Mouse (Mus musculus): ENCODE results near the gene Erc2. TPM values are rescaled to one million over a fixed set of nuclear protein-coding genes. Genes with fewer than 3 reads are reported as not detected.

Gene Erc2
- polyA plus RNA-seq, 2 experiments = 0.52 to 0.99 TPM

DNA sequence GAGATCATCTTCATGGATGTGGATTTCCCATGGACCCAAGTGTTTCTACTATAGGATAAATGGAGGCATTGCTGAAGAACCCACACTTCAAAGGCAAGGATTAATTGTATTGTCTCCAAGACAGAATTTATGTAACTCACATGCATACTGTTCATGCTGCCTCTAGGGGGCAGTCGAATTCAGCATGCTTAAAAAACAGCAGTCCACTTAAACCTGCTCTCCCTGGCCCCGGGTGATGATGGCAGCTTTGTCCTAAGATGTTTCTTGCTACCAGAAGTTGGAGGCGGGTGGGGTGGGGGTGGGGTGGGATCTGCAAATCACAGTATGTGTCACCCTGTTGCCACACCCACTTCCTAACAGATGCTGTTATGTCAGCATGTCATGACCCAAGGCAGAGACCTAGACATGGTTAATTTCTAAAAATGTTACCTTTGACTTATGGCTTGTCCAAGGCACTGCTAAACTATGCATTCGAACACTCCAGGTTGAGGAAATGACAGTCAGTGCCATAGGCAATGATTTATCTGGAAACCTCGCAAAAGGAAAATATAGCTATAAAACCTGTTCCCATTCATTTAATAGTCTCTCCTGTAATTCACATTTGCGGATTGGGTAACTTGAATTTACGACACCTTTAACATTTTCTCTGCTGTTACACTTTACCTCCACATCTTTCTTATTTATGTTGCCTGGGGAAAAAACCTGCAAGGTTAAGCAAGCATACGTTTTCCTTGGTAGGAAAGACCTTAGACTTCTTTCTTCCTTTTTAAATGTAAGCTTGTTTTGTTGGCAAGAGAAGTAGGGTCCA, 467.6 kb downstream of the Erc2 start:
- no peak for ATAC-seq (ENCODE audit: insufficient read depth)
- WGBS (ENCODE audit: insufficient replicate concordance) = 45% methylated on average over 8 of the region's 8 CpGs
- Histone ChIP-seq H3K36me3 (replicated peaks; ENCODE audit: control insufficient read depth, insufficient read depth, low read depth) (no peaks in the 10 kb centered on the region), H3K27ac (no peak overlapping the region), H3K4me3 (ENCODE audit: insufficient read depth in 1 of 2, low read depth in 2 of 2, low read length in 2 of 2) (no peak overlapping the region), H3K4me2 (ENCODE audit: low read depth) (no peak overlapping the region), H3K27me3 (ENCODE audit: control insufficient read depth, insufficient read depth, low read length) (no peaks in the 10 kb centered on the region), H3K9me3 (ENCODE audit: control insufficient read depth, low read length) (no peaks in the 10 kb centered on the region), H3K4me1 (replicated peaks; ENCODE audit: control insufficient read depth in 2 of 2, insufficient read depth in 2 of 2, low read length in 1 of 2) (no peaks in the 10 kb centered on the region), H3K9ac (replicated peaks) (no peak overlapping the region)
- no peak for TF ChIP-seq EP300 (IDR thresholded peaks at IDR 0.05; ENCODE audit: low read depth)
- TF ChIP-seq CTCF (IDR thresholded peaks at IDR 0.05; ENCODE audit: low read depth) = peak; percentile 40; the same call in 1 of the 2 replicates
- DNase-seq (ENCODE audit: low read depth in 3 of 3, low spot score in 3 of 3) = no peak

- TF ChIP-seq CTCF (IDR thresholded peaks at IDR 0.05; ENCODE audit: low read depth) = no peak
- TF ChIP-seq EP300 (IDR thresholded peaks at IDR 0.05; ENCODE audit: low read depth) = no peak
- no peak for ATAC-seq (ENCODE audit: insufficient read depth)
- Histone ChIP-seq H3K4me2 (ENCODE audit: low read depth) (no peak overlapping the region), H3K9ac (replicated peaks) (no peak overlapping the region), H3K36me3 (replicated peaks; ENCODE audit: control insufficient read depth, insufficient read depth, low read depth) (no peaks in the 10 kb centered on the region), H3K27ac (no peak overlapping the region), H3K4me1 (replicated peaks; ENCODE audit: control insufficient read depth in 2 of 2, insufficient read depth in 2 of 2, low read length in 1 of 2) (no peaks in the 10 kb centered on the region), H3K27me3 (ENCODE audit: control insufficient read depth, insufficient read depth, low read length) (no peaks in the 10 kb centered on the region), H3K4me3 (ENCODE audit: insufficient read depth in 1 of 2, low read depth in 2 of 2, low read length in 2 of 2) (no peak overlapping the region), H3K9me3 (ENCODE audit: control insufficient read depth, low read length) (no peaks in the 10 kb centered on the region)
- no peak for DNase-seq (ENCODE audit: low read depth in 3 of 3, low spot score in 3 of 3)
- 67% methylated on average over 1 of the region's 1 CpGs for WGBS (ENCODE audit: insufficient replicate concordance)
Observed at GRCm38 (mm10) chr14:28091367-28091766, 469.1 kb downstream of the Erc2 start.

- DNase-seq (ENCODE audit: low read depth in 3 of 3, low spot score in 3 of 3) (no peak), ATAC-seq (ENCODE audit: insufficient read depth) (no peak)
- Histone ChIP-seq H3K4me3 (ENCODE audit: insufficient read depth in 1 of 2, low read depth in 2 of 2, low read length in 2 of 2) (no peak overlapping the region), H3K4me1 (replicated peaks; ENCODE audit: control insufficient read depth in 2 of 2, insufficient read depth in 2 of 2, low read length in 1 of 2) (no peaks in the 10 kb centered on the region), H3K4me2 (ENCODE audit: low read depth) (no peak overlapping the region), H3K36me3 (replicated peaks; ENCODE audit: control insufficient read depth, insufficient read depth, low read depth) (no peaks in the 10 kb centered on the region), H3K9me3 (ENCODE audit: control insufficient read depth, low read length) (no peaks in the 10 kb centered on the region), H3K27me3 (ENCODE audit: control insufficient read depth, insufficient read depth, low read length) (no peaks in the 10 kb centered on the region), H3K27ac (no peak overlapping the region), H3K9ac (replicated peaks) (no peak overlapping the region)
- 40% methylated on average over 4 of the region's 4 CpGs for WGBS (ENCODE audit: insufficient replicate concordance)
- TF ChIP-seq CTCF (IDR thresholded peaks at IDR 0.05; ENCODE audit: low read depth) (0 out of 2 replicates have a peak, but pooled peaks have one; percentile 7), EP300 (IDR thresholded peaks at IDR 0.05; ENCODE audit: low read depth) (no peak)
Observed at GRCm38 (mm10) chr14:28093214-28093613, 471.0 kb downstream of the Erc2 start.

GRCm38 (mm10) chr14:28093913-28094312, 471.7 kb downstream of the Erc2 start:
- DNase-seq (ENCODE audit: low read depth in 3 of 3, low spot score in 3 of 3) = no peak
- Histone ChIP-seq H3K4me3 (ENCODE audit: insufficient read depth in 1 of 2, low read depth in 2 of 2, low read length in 2 of 2) (no peak overlapping the region), H3K9me3 (ENCODE audit: control insufficient read depth, low read length) (no peaks in the 10 kb centered on the region), H3K27me3 (ENCODE audit: control insufficient read depth, insufficient read depth, low read length) (no peaks in the 10 kb centered on the region), H3K36me3 (replicated peaks; ENCODE audit: control insufficient read depth, insufficient read depth, low read depth) (no peaks in the 10 kb centered on the region), H3K4me2 (ENCODE audit: low read depth) (no peak overlapping the region), H3K9ac (replicated peaks) (no peak overlapping the region), H3K27ac (no peak overlapping the region), H3K4me1 (replicated peaks; ENCODE audit: control insufficient read depth in 2 of 2, insufficient read depth in 2 of 2, low read length in 1 of 2) (no peaks in the 10 kb centered on the region)
- no peak for ATAC-seq (ENCODE audit: insufficient read depth)
- 86% methylated on average over 1 of the region's 1 CpGs for WGBS (ENCODE audit: insufficient replicate concordance)
- no peak for TF ChIP-seq EP300 (IDR thresholded peaks at IDR 0.05; ENCODE audit: low read depth)
- TF ChIP-seq CTCF (IDR thresholded peaks at IDR 0.05; ENCODE audit: low read depth) = no peak

GRCm38 (mm10) chr14:28099084-28099483, 476.9 kb downstream of the Erc2 start:
- Histone ChIP-seq H3K4me3 (ENCODE audit: insufficient read depth in 1 of 2, low read depth in 2 of 2, low read length in 2 of 2) (no peak overlapping the region), H3K4me2 (ENCODE audit: low read depth) (no peak overlapping the region), H3K9me3 (ENCODE audit: control insufficient read depth, low read length) (no peaks in the 10 kb centered on the region), H3K9ac (replicated peaks) (no peak overlapping the region), H3K27ac (no peak overlapping the region), H3K27me3 (ENCODE audit: control insufficient read depth, insufficient read depth, low read length) (no peaks in the 10 kb centered on the region), H3K36me3 (replicated peaks; ENCODE audit: control insufficient read depth, insufficient read depth, low read depth) (no peaks in the 10 kb centered on the region), H3K4me1 (replicated peaks; ENCODE audit: control insufficient read depth in 2 of 2, insufficient read depth in 2 of 2, low read length in 1 of 2) (no peaks in the 10 kb centered on the region)
- no peak for DNase-seq (ENCODE audit: low read depth in 3 of 3, low spot score in 3 of 3)
- no peak for ATAC-seq (ENCODE audit: insufficient read depth)
- TF ChIP-seq CTCF (IDR thresholded peaks at IDR 0.05; ENCODE audit: low read depth) (no peak), EP300 (IDR thresholded peaks at IDR 0.05; ENCODE audit: low read depth) (no peak)
- WGBS (ENCODE audit: insufficient replicate concordance) = 67% methylated on average over 5 of the region's 5 CpGs

Data from liver, embryonic 14.5 days (tissue).